Mouse (Mus musculus) cerebellum, adult 18-20 months (tissue): ENCODE results near the gene Wfdc10.

Experiments
- DNase-seq, 2 experiments: peaks; one replicate each; pipeline ENCODE4 v3.0.0; 2021

Gene Wfdc10

GRCm38 (mm10) chr2:164655858-164656257 lies at the start of gene Wfdc10:
Gene Wfdc10, plus strand, starts transcription at chr2:164656046.
- DNase-seq = peak; percentile 18 to 33

- no peak for DNase-seq
Measured at GRCm38 (mm10) chr2:164608781-164609180, 47.1 kb upstream of the Wfdc10 start.

- peak in 1 of 2 experiments; percentile 11 for DNase-seq
Measured at GRCm38 (mm10) chr2:164613471-164613870, 42.4 kb upstream of the Wfdc10 start, which contains the start of the genes Wfdc6b and Wfdc8. Gene Wfdc6b, plus strand, starts transcription at chr2:164613522. Gene Wfdc8, minus strand, starts transcription at chr2:164613626.

- DNase-seq = no peak
Measured at GRCm38 (mm10) chr2:164615386-164615785, 40.5 kb upstream of the Wfdc10 start.

GRCm38 (mm10) chr2:164619050-164619449 lies 36.8 kb upstream of the Wfdc10 start:
- DNase-seq = no peak

GRCm38 (mm10) chr2:164621775-164622174 lies 34.1 kb upstream of the Wfdc10 start:
- no peak for DNase-seq

GRCm38 (mm10) chr2:164635266-164635665 lies 20.6 kb upstream of the Wfdc10 start:
- no peak for DNase-seq

GRCm38 (mm10) chr2:164638696-164639095 lies 17.1 kb upstream of the Wfdc10 start, which contains the start of gene Wfdc16:
Gene Wfdc16, minus strand, starts transcription at chr2:164638796.
- DNase-seq = no peak

- no peak for DNase-seq
Measured at GRCm38 (mm10) chr2:164641129-164641528, 14.7 kb upstream of the Wfdc10 start.

- no peak for DNase-seq
Measured at GRCm38 (mm10) chr2:164641881-164642673, 13.8 kb upstream of the Wfdc10 start.

GRCm38 (mm10) chr2:164656483-164656882 lies 637 bp downstream of the Wfdc10 start, which contains the start of gene Wfdc9:
Gene Wfdc9, minus strand, starts transcription at chr2:164656583.
- no peak for DNase-seq

- DNase-seq = no peak
Measured at GRCm38 (mm10) chr2:164664851-164665250, 9.0 kb downstream of the Wfdc10 start.

GRCm38 (mm10) chr2:164670261-164670660 lies 14.4 kb downstream of the Wfdc10 start:
- no peak for DNase-seq

GRCm38 (mm10) chr2:164670938-164671337 lies 15.1 kb downstream of the Wfdc10 start:
- no peak for DNase-seq

- DNase-seq = no peak
Measured at GRCm38 (mm10) chr2:164673987-164674386, 18.1 kb downstream of the Wfdc10 start, which contains the start of gene Wfdc11. Gene Wfdc11, minus strand, starts transcription at chr2:164674087.

- DNase-seq = no peak
Measured at GRCm38 (mm10) chr2:164676103-164676502, 20.3 kb downstream of the Wfdc10 start.

GRCm38 (mm10) chr2:164676916-164677685 lies 21.3 kb downstream of the Wfdc10 start:
- DNase-seq = no peak

- DNase-seq = peak; percentile 49 to 50
Measured at GRCm38 (mm10) chr2:164678848-164679625, 23.2 kb downstream of the Wfdc10 start.

GRCm38 (mm10) chr2:164679906-164680305 lies 24.1 kb downstream of the Wfdc10 start:
- no peak for DNase-seq

GRCm38 (mm10) chr2:164684807-164685206 lies 29.0 kb downstream of the Wfdc10 start, which contains the start of gene Wfdc13:
Gene Wfdc13, plus strand, starts transcription at chr2:164685107.
- DNase-seq = no peak

GRCm38 (mm10) chr2:164698201-164698600 lies 42.4 kb downstream of the Wfdc10 start, which contains the start of gene Spint4:
Gene Spint4, plus strand, starts transcription at chr2:164698501.
- DNase-seq = no peak

GRCm38 (mm10) chr2:164700959-164701358 lies 45.1 kb downstream of the Wfdc10 start:
- DNase-seq = no peak

GRCm38 (mm10) chr2:164701761-164702160 lies 45.9 kb downstream of the Wfdc10 start:
- no peak for DNase-seq
